Mouse (Mus musculus) left cerebral cortex, postnatal 14 days (tissue): ENCODE results near the gene Dapk1. TPM values are rescaled to one million over a fixed set of nuclear protein-coding genes. Genes with fewer than 3 reads are reported as not detected.
A peak's percentile ranks its signal among the peaks of the same experiment; 100 is the strongest.
"Not testable (repeated sequence)": the region's sequence is repeated elsewhere in the genome, so short reads cannot be mapped to it uniquely, and the experiment has no call there.

Experiments
- DNase-seq, 2 experiments: peaks; one replicate each; pipeline ENCODE4 v3.0.0; 2021 to 2022; ENCODE audit warnings: low spot score in 2 of 2, mixed read lengths in 1 of 2
- intact Hi-C: fragments of 180-260 bp; cut with DNase I; formaldehyde crosslinking; loops from one replicate; pipeline ENCODE4 v1.15.1; 2025
- long read RNA-seq, 2 experiments: library from polyadenylated mRNA; stranded (forward); transcript quantifications; one replicate each; pipeline ENCODE4 v2.0.0; 2021
- total RNA-seq, 2 experiments: library from RNA; stranded (reverse); gene quantifications; 2 replicates each; pipeline ENCODE4 v1.2.3; 2021

The Dapk1 gene
- total RNA-seq: 10 to 100 TPM; 78.6 to 89.5 TPM
- long read RNA-seq, experiment 1, full-length matches to known transcripts: 19 of 47 reads
- long read RNA-seq, experiment 1, partial matches to known transcripts: 15 of 47 reads
- long read RNA-seq, experiment 1, other reads (novel, unspliced or antisense): 13 of 47 reads
- long read RNA-seq, experiment 2, full-length matches to known transcripts: 14 of 34 reads
- long read RNA-seq, experiment 2, partial matches to known transcripts: 10 of 34 reads
- long read RNA-seq, experiment 2, other reads (novel, unspliced or antisense): 10 of 34 reads

DNA sequence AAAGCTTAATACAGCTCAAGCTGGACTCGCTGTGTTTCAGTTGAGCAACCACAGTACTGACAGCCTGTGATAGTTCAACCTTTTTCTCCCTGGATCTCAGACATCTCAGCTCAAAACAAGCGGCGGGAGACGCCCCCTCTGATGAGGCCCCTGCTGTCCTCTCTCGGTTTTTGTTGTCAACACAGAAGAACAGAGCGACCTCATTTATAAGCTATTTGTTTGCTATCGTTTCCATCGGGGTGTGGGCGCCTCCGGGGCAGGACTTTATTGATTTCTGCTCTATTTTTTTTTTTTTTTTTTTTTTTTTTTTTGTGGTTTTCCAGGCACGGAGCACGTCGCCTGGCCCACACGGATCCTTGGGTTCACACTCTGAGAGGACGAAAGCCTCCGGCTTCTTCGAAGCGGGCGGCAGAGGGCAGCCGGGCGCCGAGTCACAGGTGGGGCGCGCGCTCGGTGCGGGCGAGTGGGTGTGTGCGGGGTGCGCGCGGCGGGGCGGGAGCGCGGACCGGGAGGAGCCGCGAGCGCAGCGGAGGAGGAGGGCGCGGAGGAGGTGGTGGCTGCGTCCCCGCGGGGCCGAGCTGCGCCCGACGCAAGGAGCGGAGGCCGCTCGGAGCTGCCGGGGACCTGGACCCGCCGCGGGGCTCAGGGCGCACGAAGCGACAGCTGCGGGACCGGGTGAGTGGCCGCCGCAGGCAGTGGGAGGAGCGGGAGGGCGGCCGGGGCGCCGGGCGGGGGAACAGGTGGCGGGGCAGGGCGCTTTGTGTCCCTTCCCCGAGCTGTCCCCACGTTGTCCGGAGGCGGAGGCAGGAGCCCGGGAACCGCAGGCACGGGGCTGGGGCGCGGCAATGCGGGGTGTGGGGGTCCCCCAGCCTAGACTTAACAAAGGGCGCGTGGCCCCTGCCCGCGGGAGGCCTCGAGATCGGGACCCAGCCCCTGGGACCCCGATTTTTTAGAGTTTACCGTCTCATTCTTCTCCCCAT is at the start of gene Dapk1:
TSS of gene Dapk1 (plus strand) at position 512 of the 980 bp plus-strand sequence.
- intact Hi-C loops: loop anchor here (1.0 to 5.0 kb wide), 3 partner anchors 74 to 137 kb away; no protein-coding TSS in a partner anchor
- peak; percentile 77 to 89 for DNase-seq

GRCm38 (mm10) chr13:60553326-60553725 is 48.4 kb upstream of the Dapk1 start:
- no peak for DNase-seq
- intact Hi-C loops: no loop called here

DNA sequence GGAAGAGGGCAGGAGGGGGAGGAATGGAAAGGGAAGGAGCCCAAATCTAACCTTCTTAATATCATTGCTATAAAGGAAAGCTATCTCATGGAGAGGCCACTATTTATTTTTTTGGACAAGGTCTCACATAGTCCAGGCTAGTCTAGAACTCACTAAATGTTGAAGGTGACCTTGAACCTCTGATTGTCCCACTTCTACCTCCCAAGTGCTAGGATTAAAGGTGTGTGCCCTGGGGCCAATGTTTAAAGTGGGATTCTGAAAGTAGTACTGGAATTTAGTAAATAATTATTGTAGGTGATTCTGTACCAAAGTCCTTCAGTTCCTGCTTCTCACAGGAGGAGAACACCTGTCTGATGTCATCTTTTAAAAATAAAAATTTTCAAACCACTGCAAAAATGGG is 45.3 kb upstream of the Dapk1 start:
- intact Hi-C loops: no loop called here
- DNase-seq: no peak

- DNase-seq: peak in 1 of 2 experiments; percentile 6
- intact Hi-C loops: no loop called here
Measured at GRCm38 (mm10) chr13:60556911-60557310, 44.8 kb upstream of the Dapk1 start.

DNA sequence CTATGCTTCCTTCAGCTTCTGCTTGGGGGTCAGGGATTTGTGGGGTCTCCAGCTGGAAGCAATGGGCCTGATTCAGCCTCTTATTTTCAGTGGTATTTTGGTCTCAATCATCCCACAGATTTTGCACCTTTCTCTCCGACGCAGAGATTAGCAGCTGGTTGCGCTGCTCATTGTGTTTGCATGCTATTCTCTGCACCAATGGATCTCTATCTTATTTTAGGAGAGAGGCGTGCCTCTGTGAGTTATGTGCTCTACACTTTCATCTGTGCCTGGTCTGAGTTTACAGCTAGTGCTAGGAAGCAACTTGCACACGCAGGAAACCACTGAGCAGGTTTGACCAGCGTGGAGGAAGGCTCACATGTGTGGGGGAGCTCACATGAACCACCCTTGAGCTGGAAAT is 37.4 kb upstream of the Dapk1 start:
- intact Hi-C loops: no loop called here
- peak in 1 of 2 experiments; percentile 11 for DNase-seq

- DNase-seq: no peak
- intact Hi-C loops: no loop called here
Measured at GRCm38 (mm10) chr13:60568934-60569548, 32.7 kb upstream of the Dapk1 start.

DNA sequence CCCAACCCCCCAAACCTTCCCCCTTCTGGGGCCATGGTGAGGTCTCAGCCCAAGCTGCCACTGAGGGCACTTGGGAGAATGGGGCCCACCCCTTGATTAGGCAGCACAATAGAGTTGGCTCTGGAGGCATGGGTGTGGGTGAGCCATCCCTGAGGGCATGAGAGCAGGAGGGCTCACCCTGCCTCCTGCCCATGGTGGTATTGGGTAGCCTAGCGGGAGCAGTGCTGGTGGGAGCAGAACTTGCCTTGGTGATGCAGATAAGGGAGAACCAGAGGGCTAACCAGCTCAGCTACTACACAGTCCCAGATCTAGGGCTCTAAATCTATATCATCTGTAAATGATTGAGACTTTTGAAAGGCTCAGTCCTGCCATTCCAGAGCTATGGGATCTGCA is 32.2 kb upstream of the Dapk1 start:
- intact Hi-C loops: no loop called here
- no peak for DNase-seq

DNA sequence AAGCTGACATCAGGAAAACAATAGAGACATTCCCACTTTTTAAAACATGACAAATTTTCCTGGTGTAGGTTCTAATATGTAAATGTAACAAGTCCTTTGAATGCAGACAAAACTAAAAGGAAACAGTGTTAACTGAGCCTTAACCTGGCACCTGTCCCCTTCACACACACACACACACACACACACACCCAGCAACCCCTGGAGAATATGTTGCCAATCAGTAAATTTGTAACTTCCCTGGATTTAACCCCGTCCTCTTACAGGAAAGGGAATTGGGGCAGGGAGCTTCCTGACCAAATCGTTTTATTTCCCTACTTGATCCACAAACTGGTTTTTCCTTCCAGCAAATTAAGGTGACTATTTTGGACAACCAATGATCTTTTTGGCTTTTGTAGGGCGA is 28.2 kb upstream of the Dapk1 start:
- intact Hi-C loops: no loop called here

GRCm38 (mm10) chr13:60573971-60574370 is 27.8 kb upstream of the Dapk1 start:
- no peak for DNase-seq
- intact Hi-C loops: no loop called here

More for the DNA sequence above, 28.2 kb upstream of the Dapk1 start:
- DNase-seq: no peak

DNA sequence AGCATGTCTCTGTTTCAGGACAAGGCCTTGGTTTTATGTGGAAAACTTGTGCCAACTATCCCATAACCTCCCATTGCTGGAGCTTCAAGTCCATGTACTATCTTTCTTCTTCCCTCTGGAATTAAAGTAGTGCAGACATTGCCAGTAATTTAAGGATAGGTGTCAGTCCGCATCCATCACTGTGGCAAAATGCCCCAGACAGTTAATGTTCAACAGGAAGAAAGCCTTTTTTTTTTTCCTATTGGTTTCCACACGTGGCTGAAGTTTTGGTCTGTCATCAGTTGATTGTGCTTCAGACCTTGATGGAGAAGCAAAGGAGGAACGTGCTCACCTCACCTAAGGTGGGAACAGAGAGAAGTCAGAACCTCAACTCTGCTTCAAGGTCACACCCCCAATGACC is 23.2 kb upstream of the Dapk1 start:
- no peak for DNase-seq
- intact Hi-C loops: no loop called here

GRCm38 (mm10) chr13:60594866-60595265 is 6.9 kb upstream of the Dapk1 start:
- intact Hi-C loops: no loop called here
- no peak for DNase-seq

GRCm38 (mm10) chr13:60595519-60595918 is 6.2 kb upstream of the Dapk1 start:
- intact Hi-C loops: no loop called here

DNA sequence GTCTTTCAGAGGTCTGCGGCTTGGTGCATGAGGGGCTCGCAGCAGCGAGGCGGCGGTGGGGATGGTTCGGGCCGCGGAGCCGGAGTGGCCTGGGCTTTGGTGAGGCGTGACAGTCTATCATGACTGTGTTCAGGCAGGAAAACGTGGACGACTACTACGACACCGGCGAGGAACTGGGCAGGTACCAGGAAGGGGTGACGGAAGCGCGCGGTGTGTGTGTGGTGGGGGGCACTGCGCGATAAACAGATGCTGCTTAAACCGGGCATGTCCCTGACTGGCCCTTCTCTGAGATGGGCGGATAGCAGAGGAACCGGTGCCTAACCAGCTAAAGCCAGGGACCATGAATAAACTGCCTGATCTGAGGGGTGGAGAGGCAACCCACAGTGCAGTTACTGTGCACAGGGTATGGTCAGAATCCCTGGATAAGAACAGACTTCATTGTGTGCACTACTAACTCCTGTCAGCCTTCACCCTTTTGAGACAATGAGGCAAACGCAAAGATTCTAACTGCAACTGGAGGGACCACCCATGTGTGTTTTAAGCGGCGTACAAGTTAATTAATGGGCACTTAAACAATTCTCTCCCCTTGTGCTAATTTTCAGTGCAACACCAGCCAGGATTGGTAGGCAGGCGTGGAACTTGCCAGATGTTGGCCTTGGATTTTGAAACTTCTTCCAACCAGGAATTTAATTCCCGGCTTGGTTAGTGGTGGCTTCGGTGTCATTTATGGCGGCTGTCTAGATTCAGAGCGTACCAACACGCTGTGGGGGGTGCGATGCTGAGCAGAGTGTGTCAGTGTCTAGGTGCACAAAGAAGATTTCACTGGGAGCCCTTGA is 887 bp downstream of the Dapk1 start:
- DNase-seq: peak; percentile 51 to 66
- intact Hi-C loops: loop anchor here (5.0 kb wide), 2 partner anchors 75 to 125 kb away; no protein-coding TSS in a partner anchor

More at GRCm38 (mm10) chr13:60595519-60595918, 6.2 kb upstream of the Dapk1 start:
- no peak for DNase-seq

- intact Hi-C loops: loop anchor here (5.0 kb wide), 2 partner anchors 76 to 126 kb away; no protein-coding TSS in a partner anchor
- no peak for DNase-seq
Measured at GRCm38 (mm10) chr13:60603252-60603562, 1.5 kb downstream of the Dapk1 start.

- no peak for DNase-seq
- intact Hi-C loops: no loop called here
Measured at GRCm38 (mm10) chr13:60607411-60607810, 5.7 kb downstream of the Dapk1 start.

GRCm38 (mm10) chr13:60608411-60609046 is 6.8 kb downstream of the Dapk1 start:
- intact Hi-C loops: no loop called here
- DNase-seq: no peak

DNA sequence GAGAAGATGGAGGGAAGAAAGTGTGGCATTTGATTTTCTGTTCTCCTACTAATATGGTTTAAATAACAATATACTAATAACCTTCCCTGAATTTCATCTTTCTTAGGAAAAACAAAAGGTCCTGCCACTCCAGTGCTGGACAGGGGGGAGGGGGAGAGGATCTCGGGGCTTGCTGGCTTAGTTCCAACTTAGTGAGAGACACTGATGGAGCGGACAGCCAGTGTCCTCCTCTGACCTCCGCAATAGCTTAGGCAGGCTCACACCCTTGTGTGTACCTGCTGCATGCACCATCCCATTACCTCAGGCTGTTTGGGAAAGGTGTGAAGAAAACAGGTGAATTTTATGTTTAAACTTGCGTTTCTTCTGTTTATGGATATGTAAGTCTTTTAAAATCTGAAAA is 7.5 kb downstream of the Dapk1 start:
- intact Hi-C loops: no loop called here
- DNase-seq: no peak

DNA sequence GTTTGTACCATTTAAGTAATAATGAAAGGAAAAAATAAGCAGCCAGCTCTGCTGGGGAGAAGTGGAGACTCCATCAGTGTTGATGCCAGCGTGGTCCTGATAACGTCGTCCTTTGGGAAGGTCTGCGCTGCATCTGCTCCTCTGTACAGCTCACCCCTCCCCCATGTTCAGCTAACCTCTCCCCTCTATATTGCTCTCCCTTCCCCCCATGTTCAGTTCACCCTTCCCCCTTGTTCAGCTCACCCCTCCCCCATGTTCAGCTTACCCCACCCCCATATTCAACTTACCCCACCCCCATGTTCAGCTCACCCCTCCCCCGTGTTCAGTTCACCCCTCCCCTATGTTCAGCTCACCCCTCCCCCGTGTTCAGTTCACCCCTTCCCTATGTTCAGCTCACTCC is 8.8 kb downstream of the Dapk1 start:
- DNase-seq: no peak
- intact Hi-C loops: no loop called here

DNA sequence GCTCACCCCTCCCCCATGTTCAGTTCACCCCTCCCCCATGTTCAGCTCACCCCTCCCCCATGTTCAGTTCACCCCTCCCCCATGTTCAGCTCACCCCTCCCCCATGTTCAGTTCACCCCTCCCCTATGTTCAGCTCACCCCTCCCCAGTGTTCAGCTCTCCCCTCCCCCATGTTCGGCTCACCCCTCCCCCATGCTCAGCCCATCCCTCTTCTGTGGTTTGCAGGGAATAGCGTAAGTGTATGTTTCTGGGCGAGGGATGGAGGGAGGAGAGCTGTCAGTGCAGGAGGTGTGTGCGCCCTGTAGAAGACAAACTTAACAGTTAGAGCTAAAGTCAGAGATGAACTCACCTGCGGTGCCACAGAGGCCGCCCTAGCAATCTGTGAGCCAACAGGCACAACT is 9.2 kb downstream of the Dapk1 start:
- DNase-seq, intact Hi-C loops: not testable (repeated sequence)
